Mouse (Mus musculus): ENCODE data around the gene Atp13a2.

GRCm38 (mm10) chr4:140962950-140963349, 23.7 kb upstream of the Atp13a2 start:
- TF ChIP-seq CTCF (IDR thresholded peaks at IDR 0.05; ENCODE audit: low read depth), result no peak
- no peak for TF ChIP-seq EP300 (IDR thresholded peaks at IDR 0.05; ENCODE audit: low read depth)
